Mouse (Mus musculus) MEL (cell line): ENCODE measurements around the gene Kif26a. TPM values are rescaled to one million over a fixed set of nuclear protein-coding genes. Genes with fewer than 3 reads are reported as not detected.

Experiments
- DNase-seq: peaks from one replicate; pipeline ENCODE4 v3.0.0; 2011; ENCODE audit warnings: low read depth, low spot score
- H3K27ac ChIP-seq: 2 replicates; pipeline ENCODE4 v1.5.1; 2012; ENCODE audit warnings: low read depth, mild to moderate bottlenecking, control low read depth, low read length, moderate library complexity; ENCODE audit not compliant: control insufficient read depth
- H3K27me3 ChIP-seq, 2 experiments: fragments of 150-350 bp in 1 of 2; sonication (generic) in 1 of 2; 2 replicates each; pipeline ENCODE4 v1.6.1; 2012; ENCODE audit warnings: low read length in 2 of 2, mild to moderate bottlenecking in 2 of 2, improper control_type of control experiment in 1 of 2, moderate library complexity in 1 of 2; ENCODE audit not compliant: insufficient read depth in 2 of 2, control insufficient read depth in 1 of 2
- H3K36me3 ChIP-seq, 2 experiments: 2 replicates each; pipeline ENCODE4 v1.6.1; 2012 to 2014; ENCODE audit warnings: low read length in 2 of 2, improper control_type of control experiment in 1 of 2, inconsistent platforms in 1 of 2, mild to moderate bottlenecking in 1 of 2; ENCODE audit not compliant: insufficient read depth in 2 of 2, control insufficient read depth in 1 of 2
- H3K4me1 ChIP-seq, 2 experiments: fragments of 150-350 bp in 1 of 2; sonication (generic) in 1 of 2; 2 replicates each; pipeline ENCODE4 v1.6.1; 2012; ENCODE audit warnings: low read length in 2 of 2, improper control_type of control experiment in 1 of 2, mild to moderate bottlenecking in 1 of 2; ENCODE audit not compliant: insufficient read depth in 2 of 2, control insufficient read depth in 1 of 2
- H3K4me3 ChIP-seq, 2 experiments: fragments of 150-350 bp in 1 of 2; sonication (generic) in 1 of 2; 2 replicates each; pipeline ENCODE4 v1.5.1; 2012; ENCODE audit warnings: low read depth in 2 of 2, low read length in 2 of 2, mild to moderate bottlenecking in 2 of 2, moderate library complexity in 2 of 2, control low read depth in 1 of 2, improper control_type of control experiment in 1 of 2; ENCODE audit not compliant: control insufficient read depth in 1 of 2, insufficient read depth in 1 of 2
- H3K79me2 ChIP-seq: 2 replicates; pipeline ENCODE4 v1.6.1; 2012; ENCODE audit warnings: mild to moderate bottlenecking, low read length, moderate library complexity; ENCODE audit not compliant: control insufficient read depth, poor library complexity, insufficient read depth
- H3K9ac ChIP-seq: 2 replicates; pipeline ENCODE4 v1.6.1; 2012; ENCODE audit warnings: low read depth, mild to moderate bottlenecking, control low read depth, low read length, moderate library complexity; ENCODE audit not compliant: control insufficient read depth, poor library complexity, severe bottlenecking
- H3K9me3 ChIP-seq: fragments of 150-350 bp; sonication (generic); replicated peaks from 2 replicates; pipeline ENCODE4 v1.6.1; 2012; ENCODE audit warnings: mild to moderate bottlenecking, low read length, improper control_type of control experiment, moderate library complexity; ENCODE audit not compliant: insufficient read depth
- CHD1 ChIP-seq: IDR thresholded peaks from 2 replicates; pipeline ENCODE4 v1.6.1; 2012; ENCODE audit warnings: low read depth, mild to moderate bottlenecking, inconsistent platforms, low read length, improper control_type of control experiment
- CHD2 ChIP-seq: IDR thresholded peaks from 2 replicates; pipeline ENCODE4 v1.6.1; 2011; ENCODE audit warnings: low read length, improper control_type of control experiment
- CTCF ChIP-seq, 3 experiments: IDR thresholded peaks in 2 of 3; conservative IDR thresholded peaks in 1 of 3; 2 replicates each; pipeline ENCODE4 v1.5.1; 2011 to 2012; ENCODE audit warnings: low read length in 3 of 3, low read depth in 2 of 3, mild to moderate bottlenecking in 2 of 3, improper control_type of control experiment in 1 of 3, inconsistent platforms in 1 of 3, mixed read lengths in 1 of 3, moderate library complexity in 1 of 3; ENCODE audit not compliant: control insufficient read depth in 1 of 3, insufficient read depth in 1 of 3, poor library complexity in 1 of 3, severe bottlenecking in 1 of 3
- E2F4 ChIP-seq: IDR thresholded peaks from 2 replicates; pipeline ENCODE4 v1.6.1; 2011; ENCODE audit warnings: low read depth, low read length, improper control_type of control experiment, borderline replicate concordance
- ETS1 ChIP-seq: IDR thresholded peaks from 2 replicates; pipeline ENCODE4 v1.6.1; 2012; ENCODE audit warnings: low read depth, mild to moderate bottlenecking, inconsistent platforms, low read length, improper control_type of control experiment, moderate library complexity
- GABPA ChIP-seq: IDR thresholded peaks from 2 replicates; pipeline ENCODE4 v1.6.1; 2012; ENCODE audit warnings: low read depth, mild to moderate bottlenecking, inconsistent platforms, low read length, improper control_type of control experiment, moderate library complexity
- GATA1 ChIP-seq: IDR thresholded peaks from 2 replicates; pipeline ENCODE4 v1.6.1; 2011; ENCODE audit warnings: low read depth, low read length, improper control_type of control experiment
- JUND ChIP-seq: IDR thresholded peaks from 2 replicates; pipeline ENCODE4 v1.6.1; 2011; ENCODE audit warnings: low read depth, mild to moderate bottlenecking, improper control_type of control experiment, low read length
- KAT2A ChIP-seq: conservative IDR thresholded peaks from 2 replicates; pipeline ENCODE4 v1.6.1; 2012; ENCODE audit warnings: low read depth, low read length, improper control_type of control experiment, inconsistent platforms
- MAFK ChIP-seq: IDR thresholded peaks from 2 replicates; pipeline ENCODE4 v1.6.1; 2011; ENCODE audit warnings: low read depth, mild to moderate bottlenecking, low read length, improper control_type of control experiment, borderline replicate concordance
- MAX ChIP-seq: IDR thresholded peaks from 2 replicates; pipeline ENCODE4 v1.6.1; 2011; ENCODE audit warnings: low read length, improper control_type of control experiment
- MAZ ChIP-seq: IDR thresholded peaks from 2 replicates; pipeline ENCODE4 v1.6.1; 2012; ENCODE audit warnings: low read depth, mild to moderate bottlenecking, inconsistent platforms, low read length, improper control_type of control experiment
- MEF2A ChIP-seq: IDR thresholded peaks from 2 replicates; pipeline ENCODE4 v1.6.1; 2014; ENCODE audit warnings: low read depth, mild to moderate bottlenecking, inconsistent platforms, low read length, improper control_type of control experiment; ENCODE audit not compliant: poor library complexity, insufficient replicate concordance, severe bottlenecking; ENCODE audit errors: extremely low read depth
- MXI1 ChIP-seq: IDR thresholded peaks from 2 replicates; pipeline ENCODE4 v1.6.1; 2011; ENCODE audit warnings: mild to moderate bottlenecking, low read depth, low read length, improper control_type of control experiment
- MYB ChIP-seq: IDR thresholded peaks from 2 replicates; pipeline ENCODE4 v1.6.1; 2011; ENCODE audit warnings: mild to moderate bottlenecking, low read depth, low read length, improper control_type of control experiment
- MYC ChIP-seq: IDR thresholded peaks from 2 replicates; pipeline ENCODE4 v1.6.1; 2011; ENCODE audit warnings: low read depth, mild to moderate bottlenecking, low read length, improper control_type of control experiment, moderate library complexity
- NELFE ChIP-seq: IDR thresholded peaks from 2 replicates; pipeline ENCODE4 v1.6.1; 2011; ENCODE audit warnings: low read depth, low read length, improper control_type of control experiment
- NRF1 ChIP-seq: IDR thresholded peaks from 2 replicates; pipeline ENCODE4 v1.6.1; 2014; ENCODE audit warnings: low read depth, mild to moderate bottlenecking, inconsistent platforms, low read length, improper control_type of control experiment, moderate library complexity; ENCODE audit not compliant: poor library complexity, insufficient read depth, severe bottlenecking
- POLR2AphosphoS2 ChIP-seq: IDR thresholded peaks from 2 replicates; pipeline ENCODE4 v1.6.1; 2011; ENCODE audit warnings: low read length, improper control_type of control experiment
- RAD21 ChIP-seq: IDR thresholded peaks from 2 replicates; pipeline ENCODE4 v1.6.1; 2011; ENCODE audit warnings: mild to moderate bottlenecking, low read depth, low read length, improper control_type of control experiment
- SIN3A ChIP-seq: IDR thresholded peaks from 2 replicates; pipeline ENCODE4 v1.6.1; 2012; ENCODE audit warnings: low read length, improper control_type of control experiment, inconsistent platforms
- SMC3 ChIP-seq: IDR thresholded peaks from 2 replicates; pipeline ENCODE4 v1.6.1; 2011; ENCODE audit warnings: low read depth, low read length, improper control_type of control experiment
- TBP ChIP-seq: IDR thresholded peaks from 2 replicates; pipeline ENCODE4 v1.8.0; 2011; ENCODE audit warnings: low read depth, low read length, improper control_type of control experiment
- TCF12 ChIP-seq: IDR thresholded peaks from 2 replicates; pipeline ENCODE4 v1.6.1; 2014; ENCODE audit warnings: low read depth, mild to moderate bottlenecking, inconsistent platforms, low read length, improper control_type of control experiment, moderate library complexity
- USF1 ChIP-seq: IDR thresholded peaks from 2 replicates; pipeline ENCODE4 v1.6.1; 2014; ENCODE audit warnings: low read depth, mild to moderate bottlenecking, inconsistent platforms, low read length, improper control_type of control experiment, moderate library complexity
- ZC3H11A ChIP-seq: IDR thresholded peaks from 2 replicates; pipeline ENCODE4 v1.6.1; 2012; ENCODE audit warnings: low read depth, mild to moderate bottlenecking, inconsistent platforms, low read length, improper control_type of control experiment
- polyA plus RNA-seq, 2 experiments: library from polyadenylated mRNA; stranded (reverse) in 1 of 2; unstranded in 1 of 2; fragments of >175 nt in 1 of 2; fragments of >200 nt in 1 of 2; gene quantifications; 2 replicates each; pipeline versions ENCODE4 v1.2.1 to v1.2.4; 2012; ENCODE audit warnings: low replicate concordance in 2 of 2, low read depth in 1 of 2; ENCODE audit not compliant: insufficient read length in 2 of 2, insufficient read depth in 1 of 2, missing spikeins in 1 of 2
- total RNA-seq: library from RNA; depleted of rRNA; stranded (reverse); fragments of 300-350 nt; gene quantifications from 2 replicates; pipeline ENCODE4 v1.2.3, GENCODE M21; 2012

The Kif26a gene
- total and polyA plus RNA-seq, 3 experiments = 4.8 to 6.9 TPM; not detected in 1

DNA sequence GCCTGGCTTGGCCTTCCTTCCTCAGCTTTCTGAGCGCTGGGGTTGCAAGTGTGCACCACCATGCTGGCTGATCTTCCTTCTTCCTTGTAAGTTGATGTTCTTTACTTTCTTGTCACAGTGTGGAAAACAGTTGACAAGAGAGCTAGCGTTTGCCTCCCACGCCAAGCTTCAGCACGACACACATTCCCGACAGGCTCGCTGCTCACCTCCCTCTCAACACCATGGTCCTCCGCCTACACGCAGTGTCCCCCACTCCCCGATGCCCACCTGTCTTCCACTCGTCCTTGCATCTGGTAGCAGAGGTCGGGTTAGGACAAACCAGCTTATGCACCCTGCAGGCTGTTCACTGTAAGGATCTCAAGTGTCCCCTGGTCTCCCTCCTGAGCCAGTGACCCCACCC is 41.1 kb upstream of the Kif26a start:
- no peaks in the 10 kb centered on the region for H3K27me3 ChIP-seq
- no peak overlapping the region for H3K4me3 ChIP-seq
- no peaks in the 10 kb centered on the region for H3K4me1 ChIP-seq
- no peak overlapping the region for H3K27ac ChIP-seq
- TF ChIP-seq MAFK (no peak), MXI1 (no peak)
- no peak for DNase-seq
- H3K9ac ChIP-seq = no peak overlapping the region
- H3K9me3 ChIP-seq = no peaks in the 10 kb centered on the region; the same call in 1 of the 2 replicates
- no peaks in the 10 kb centered on the region for H3K79me2 ChIP-seq
- no peaks in the 10 kb centered on the region for H3K36me3 ChIP-seq

GRCm38 (mm10) chr12:112106541-112106971 is 39.5 kb upstream of the Kif26a start, which contains the start of gene Aspg:
Gene Aspg (plus strand): TSS chr12:112106679.
- no peaks in the 10 kb centered on the region; the same call in 1 of the 2 replicates for H3K9me3 ChIP-seq
- TF ChIP-seq POLR2AphosphoS2 = no peak
- no peak for TF ChIP-seq GATA1
- no peak for TF ChIP-seq TBP
- no peak for TF ChIP-seq MXI1
- TF ChIP-seq NELFE = no peak
- TF ChIP-seq CTCF (IDR thresholded peaks at IDR 0.05 in 2 of 3, conservative IDR thresholded peaks at IDR 0.05 in 1 of 3; ENCODE audit: control insufficient read depth in 1 of 3, insufficient read depth in 1 of 3, low read depth in 2 of 3, low read length in 3 of 3, poor library complexity in 1 of 3, severe bottlenecking in 1 of 3) = no peak
- TF ChIP-seq RAD21 = no peak
- TF ChIP-seq GABPA = no peak
- no peak for TF ChIP-seq ETS1
- no peak for TF ChIP-seq TCF12
- TF ChIP-seq SIN3A = no peak
- TF ChIP-seq E2F4 = no peak
- no peak for TF ChIP-seq JUND
- no peak for TF ChIP-seq MEF2A
- no peak for TF ChIP-seq MAZ
- TF ChIP-seq, all 39 proteins: peak for 0
- Histone ChIP-seq H3K9ac (no peak within 1 kb of the TSS), H3K79me2 (no peaks in the 10 kb centered on the region), H3K27ac (no peak within 1 kb of the TSS), H3K27me3 (no peaks in the 10 kb centered on the region), H3K4me3 (no peak within 1 kb of the TSS), H3K4me1 (no peaks in the 10 kb centered on the region), H3K36me3 (no peaks in the 10 kb centered on the region)
- no peak for DNase-seq

DNA sequence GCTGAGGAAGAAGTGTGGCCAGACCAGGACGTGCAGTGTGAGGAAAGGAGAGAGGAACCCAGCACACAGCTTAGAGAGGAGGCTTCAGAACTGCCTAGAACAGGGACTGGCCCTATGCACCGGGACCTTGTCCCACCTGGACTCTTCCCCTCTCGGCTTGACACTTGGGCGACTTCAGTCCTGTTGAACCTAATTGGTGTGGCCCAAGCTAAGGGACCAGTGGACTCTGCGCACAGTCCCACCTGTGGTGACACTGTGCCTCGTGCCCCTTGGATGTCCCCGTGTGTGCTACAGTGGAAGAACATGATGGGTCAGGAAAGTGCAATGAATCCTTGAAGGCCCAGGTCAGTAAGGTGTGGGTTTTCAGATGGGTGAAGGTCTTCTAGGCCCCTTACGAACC is 38.3 kb upstream of the Kif26a start:
- H3K4me3 ChIP-seq = no peak overlapping the region
- TF ChIP-seq NRF1 (no peak), SIN3A (no peak), CHD1 (no peak), ETS1 (no peak), MAX (no peak), ZC3H11A (no peak), MYB (no peak), MEF2A (no peak), GATA1 (no peak), CHD2 (no peak), SMC3 (no peak), KAT2A (no peak), E2F4 (no peak), MAFK (no peak), CTCF (IDR thresholded peaks at IDR 0.05 in 2 of 3, conservative IDR thresholded peaks at IDR 0.05 in 1 of 3; ENCODE audit: control insufficient read depth in 1 of 3, insufficient read depth in 1 of 3, low read depth in 2 of 3, low read length in 3 of 3, poor library complexity in 1 of 3, severe bottlenecking in 1 of 3) (no peak), USF1 (no peak), MYC (no peak), NELFE (no peak)
- H3K9ac ChIP-seq = no peak overlapping the region
- no peaks in the 10 kb centered on the region; the same call in 1 of the 2 replicates for H3K9me3 ChIP-seq
- H3K4me1 ChIP-seq = no peaks in the 10 kb centered on the region
- no peak overlapping the region for H3K27ac ChIP-seq
- no peaks in the 10 kb centered on the region for H3K36me3 ChIP-seq
- H3K27me3 ChIP-seq = no peaks in the 10 kb centered on the region
- no peak for DNase-seq
- no peaks in the 10 kb centered on the region for H3K79me2 ChIP-seq
